Mouse (Mus musculus): Measurements from ENCODE around the gene Gsdmc4.
"Not testable (repeated sequence)": the region's sequence is repeated elsewhere in the genome, so short reads cannot be mapped to it uniquely, and the experiment has no call there.

The Gsdmc4 gene

DNA sequence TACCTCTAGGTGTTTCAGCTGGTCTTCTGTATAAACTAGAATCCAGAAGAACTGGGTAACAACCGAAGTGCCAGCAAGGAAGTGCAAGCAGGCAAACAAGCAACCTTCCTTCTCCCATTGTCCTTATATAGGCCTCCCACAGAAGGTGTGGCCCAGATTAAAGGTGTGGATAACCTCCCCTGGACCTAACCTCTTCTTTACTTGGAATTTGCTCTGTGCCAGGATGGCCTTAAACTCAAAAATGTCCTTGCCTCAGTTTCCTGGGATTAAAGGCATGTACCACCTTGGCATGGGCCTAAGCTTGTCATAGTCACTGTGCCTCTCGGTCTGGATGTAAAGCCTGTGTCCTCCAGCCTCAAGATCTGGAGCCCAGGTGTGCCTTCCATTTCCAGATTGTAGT, at the start of gene Gsdmc4:
Gsdmc4 (minus strand) TSS at position 101 of the 400 bp plus-strand sequence.
- not testable (repeated sequence) for DNase-seq (ENCODE audit: low spot score)

- no peak for DNase-seq (ENCODE audit: low spot score)
Measured at GRCm38 (mm10) chr15:63960542-63960941, 48.4 kb upstream of the Gsdmc4 start.

DNA sequence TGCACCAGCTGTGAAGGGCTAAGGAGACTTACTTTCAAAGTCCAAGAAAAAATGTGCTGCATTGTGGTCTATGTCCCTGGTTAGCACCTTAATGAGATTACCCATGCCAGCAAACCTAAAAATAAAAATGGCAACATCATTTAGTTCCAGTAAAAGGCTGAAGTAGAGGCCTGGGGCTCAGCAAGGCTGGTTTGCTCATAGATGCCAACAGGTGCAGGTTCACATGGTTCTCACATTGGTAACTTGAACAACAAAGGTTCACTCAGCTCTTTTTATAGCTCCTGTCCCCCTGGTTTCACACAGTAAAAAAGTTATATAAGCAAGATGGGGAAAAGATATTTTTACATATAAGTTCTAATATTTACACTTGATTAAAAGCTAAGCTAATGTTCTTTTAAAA, 45.5 kb upstream of the Gsdmc4 start:
- no peak for DNase-seq (ENCODE audit: low spot score)

DNA sequence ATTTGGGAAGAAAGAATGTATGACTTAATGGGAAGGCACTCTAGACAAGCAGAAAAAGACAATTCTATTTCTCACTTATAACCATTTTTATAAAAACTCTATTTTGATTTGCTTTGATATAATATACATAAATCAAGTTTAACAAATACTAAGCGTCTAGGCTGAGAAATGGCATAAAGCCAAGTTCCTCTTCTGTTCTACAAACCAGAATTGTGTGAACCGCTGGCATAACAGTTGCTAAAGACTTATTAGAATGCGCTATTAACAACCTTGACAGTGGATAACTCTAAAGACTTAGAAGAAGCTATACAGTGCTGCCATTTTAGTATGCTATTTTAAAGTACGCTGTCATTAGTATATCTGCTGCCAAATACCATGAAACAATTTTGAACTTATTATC, 41.2 kb upstream of the Gsdmc4 start:
- no peak for DNase-seq (ENCODE audit: low spot score)

DNA sequence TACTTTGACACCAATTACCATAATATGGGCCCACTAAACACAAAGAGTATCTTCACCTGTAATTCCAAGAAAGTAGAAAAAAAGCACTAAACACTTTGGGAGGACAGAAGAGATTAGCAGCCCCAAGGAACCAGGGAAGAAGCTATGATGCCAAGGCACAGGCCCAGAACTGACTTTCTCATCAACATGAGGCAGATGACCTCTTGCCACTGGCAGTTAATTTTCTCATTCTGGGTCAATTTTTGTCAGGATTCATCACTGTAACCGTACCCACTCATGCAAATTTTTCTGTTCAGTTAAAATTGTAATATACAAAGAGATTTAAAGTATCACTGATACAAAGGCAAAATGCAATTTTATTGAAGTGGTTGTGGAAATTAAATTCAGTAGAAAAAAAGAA, 29.1 kb upstream of the Gsdmc4 start:
- DNase-seq (ENCODE audit: low spot score), result no peak

DNA sequence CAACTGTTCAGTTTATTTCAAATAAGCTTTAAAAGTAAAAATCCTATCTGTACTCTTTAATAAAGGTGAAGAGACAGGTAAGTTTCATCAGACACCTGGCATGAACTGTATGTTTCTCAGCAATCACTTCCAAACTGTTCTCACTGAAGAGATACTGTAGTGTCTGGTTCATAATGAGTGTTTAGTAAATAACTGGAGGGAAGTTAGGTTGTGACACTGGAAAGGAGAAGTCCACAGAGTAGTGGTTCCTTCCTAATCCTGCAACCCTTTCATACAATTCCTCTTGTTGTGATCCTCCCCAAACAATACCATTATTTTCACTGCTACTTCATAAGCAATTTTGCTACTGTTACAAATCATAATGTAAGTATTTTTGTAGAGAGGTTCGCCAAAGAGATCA, 20.6 kb upstream of the Gsdmc4 start:
- DNase-seq (ENCODE audit: low spot score), result no peak

GRCm38 (mm10) chr15:63931404-63931803, 19.3 kb upstream of the Gsdmc4 start:
- DNase-seq (ENCODE audit: low spot score), result no peak

DNA sequence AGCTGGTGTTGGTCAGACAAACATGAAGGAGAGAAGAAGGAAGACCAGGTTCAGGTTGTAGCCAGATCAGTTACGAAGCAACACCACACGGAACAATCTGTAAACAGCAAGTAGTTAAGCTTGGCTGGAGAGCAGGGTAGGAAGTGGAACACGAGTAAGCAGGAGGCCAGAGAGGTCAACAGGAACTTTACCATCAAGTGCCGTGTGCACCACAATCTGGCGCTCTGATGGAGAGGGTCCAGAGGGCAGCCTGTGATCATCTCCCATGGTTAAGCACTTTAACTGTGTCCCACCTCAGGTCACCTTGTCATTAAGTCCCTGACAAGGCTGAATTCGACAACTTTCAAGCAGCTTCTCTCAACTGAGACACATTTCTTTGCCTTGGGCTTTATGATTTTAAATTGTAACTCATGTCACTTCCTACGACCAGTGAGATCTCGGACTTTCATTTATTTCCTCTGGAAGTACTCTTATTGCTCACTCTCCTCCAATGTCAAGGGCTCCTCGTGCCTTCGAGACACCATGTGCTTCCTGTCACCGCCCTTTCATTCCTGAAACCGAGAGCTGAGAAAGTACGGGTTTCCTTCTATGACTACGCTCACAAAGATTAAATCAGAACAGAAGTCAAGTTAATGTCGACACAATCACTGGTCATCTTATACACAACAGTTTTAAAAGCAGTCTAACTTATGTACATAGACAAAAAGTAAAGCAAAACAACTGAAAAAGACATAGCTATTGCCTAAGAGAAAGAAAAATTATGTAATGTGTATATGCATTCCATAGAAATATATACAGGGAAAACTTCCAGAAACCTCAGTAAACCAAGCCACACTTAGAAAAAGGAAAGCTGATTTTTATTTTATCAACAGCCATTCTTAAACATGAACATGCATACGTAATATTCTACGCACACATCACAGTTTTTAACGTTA, 18.3 kb upstream of the Gsdmc4 start:
- DNase-seq (ENCODE audit: low spot score), result no peak

GRCm38 (mm10) chr15:63926201-63926600, 14.1 kb upstream of the Gsdmc4 start:
- no peak for DNase-seq (ENCODE audit: low spot score)

- no peak for DNase-seq (ENCODE audit: low spot score)
Measured at GRCm38 (mm10) chr15:63924484-63924883, 12.4 kb upstream of the Gsdmc4 start.

DNA sequence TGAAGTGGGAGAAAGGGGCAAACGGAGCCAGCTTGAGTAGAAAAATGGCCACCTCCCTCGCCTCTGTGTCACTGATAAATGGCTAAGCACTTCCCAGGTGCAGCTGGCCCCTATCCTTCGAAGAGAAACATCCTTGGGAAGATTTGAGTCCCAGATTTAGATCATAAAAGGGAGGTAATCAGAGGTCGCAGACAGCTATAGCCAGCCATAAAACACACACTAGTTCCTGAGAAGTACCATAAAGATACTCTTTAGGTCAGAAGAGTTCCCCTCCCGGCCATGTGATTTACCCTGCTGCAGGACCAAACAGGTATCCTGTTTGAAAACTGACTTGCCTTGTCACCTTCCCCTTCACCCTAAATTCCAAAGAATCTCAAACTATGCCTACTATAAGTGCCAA, 9.5 kb upstream of the Gsdmc4 start:
- not testable (repeated sequence) for DNase-seq (ENCODE audit: low spot score)

DNA sequence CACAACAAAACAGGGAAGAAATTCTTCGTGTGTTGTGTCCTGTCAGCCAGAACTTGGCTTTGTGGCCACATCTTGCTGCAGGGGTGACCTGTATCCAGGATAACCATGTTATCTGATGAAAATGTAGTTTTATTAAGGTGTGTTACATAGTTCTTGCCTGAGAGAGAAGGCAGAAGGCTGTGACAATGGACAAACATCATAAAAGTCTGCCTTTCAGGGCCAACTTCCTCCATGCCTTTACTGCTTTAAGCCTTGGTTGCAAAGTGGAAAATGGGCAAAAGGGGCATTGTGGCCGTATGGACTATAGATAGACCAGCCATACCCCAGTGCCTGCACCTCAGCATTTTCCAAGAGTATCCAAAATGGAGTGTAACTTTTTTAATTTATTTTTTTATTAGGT, 7.6 kb upstream of the Gsdmc4 start:
- DNase-seq (ENCODE audit: low spot score), result not testable (repeated sequence)

- DNase-seq (ENCODE audit: low spot score), result not testable (repeated sequence)
Measured at GRCm38 (mm10) chr15:63916584-63916983, 4.5 kb upstream of the Gsdmc4 start.

DNA sequence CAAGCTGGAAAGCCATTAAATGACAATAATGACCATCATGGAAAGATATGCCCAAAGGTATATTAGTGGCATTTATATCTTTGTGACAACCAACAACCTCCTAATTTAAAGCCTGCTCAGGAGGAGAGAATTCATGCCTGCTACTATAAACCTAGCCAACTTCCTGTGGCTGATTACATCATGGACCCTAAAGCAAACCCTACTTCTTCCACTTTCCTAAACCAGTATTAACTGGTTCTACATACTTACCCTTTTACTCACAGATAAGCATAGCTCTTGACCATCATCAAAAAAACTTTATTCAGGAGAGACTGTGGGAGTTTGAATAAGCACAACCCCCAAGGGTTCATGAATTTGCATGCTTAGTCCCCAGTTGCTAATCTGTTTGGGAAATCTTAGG, 2.2 kb downstream of the Gsdmc4 start:
- not testable (repeated sequence) for DNase-seq (ENCODE audit: low spot score)

DNA sequence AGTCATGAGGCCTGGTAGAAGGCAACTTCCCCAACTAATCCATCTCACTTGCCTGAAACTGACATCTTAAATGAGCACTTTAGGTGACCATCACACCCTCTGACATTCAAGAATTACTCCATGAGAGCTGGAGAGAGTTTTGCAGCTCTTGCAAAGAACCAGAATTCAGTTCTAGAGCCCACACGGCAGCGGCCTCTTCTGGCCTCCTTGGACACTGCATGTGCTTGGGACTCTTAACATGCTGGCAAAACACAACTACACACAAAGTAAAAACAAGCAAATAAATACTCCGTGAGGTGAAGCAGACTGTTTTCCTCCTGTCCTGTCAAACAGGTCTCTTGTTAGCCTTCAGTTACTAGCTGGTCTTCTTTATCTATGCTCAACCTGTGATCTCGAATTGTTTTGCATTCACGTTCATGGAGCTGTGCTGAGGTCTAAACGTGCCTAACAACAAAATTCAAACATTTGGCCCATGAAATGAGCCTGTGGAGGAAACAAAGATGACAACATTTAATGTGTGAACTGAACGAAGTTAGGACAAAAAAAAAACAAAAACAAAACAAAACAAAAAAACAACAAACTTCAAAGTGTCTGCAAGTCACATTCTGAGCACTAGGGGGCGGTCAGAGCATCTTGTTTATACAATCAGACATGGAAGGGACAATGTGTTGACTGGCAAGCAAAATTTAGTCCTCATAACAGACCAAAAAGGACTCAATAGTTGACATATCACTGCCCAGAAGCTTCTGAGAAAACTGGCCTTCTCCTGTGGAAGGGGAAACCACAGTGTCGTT, 16.3 kb downstream of the Gsdmc4 start:
- DNase-seq (ENCODE audit: low spot score), result not testable (repeated sequence)

DNA sequence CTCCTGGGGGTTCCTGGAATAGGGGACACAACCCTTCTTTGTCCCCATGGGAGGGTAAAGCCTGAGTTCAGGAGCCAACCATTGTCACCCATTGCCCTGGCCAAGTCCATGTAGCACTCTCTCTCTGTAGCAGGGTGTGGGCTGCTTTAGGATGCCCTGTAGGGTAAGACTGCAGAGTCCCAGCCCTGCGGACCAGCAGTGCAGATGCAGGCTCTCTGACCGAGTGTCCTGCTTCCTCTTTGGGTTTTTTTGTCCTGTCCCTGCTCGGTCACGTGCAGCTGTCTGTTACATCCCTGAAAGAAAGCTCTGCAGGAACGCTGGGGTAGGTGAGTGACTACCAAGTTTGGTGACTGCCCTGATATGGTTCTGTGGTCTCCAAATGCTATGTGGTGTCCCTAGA, 23.7 kb downstream of the Gsdmc4 start:
- DNase-seq (ENCODE audit: low spot score), result not testable (repeated sequence)

- DNase-seq (ENCODE audit: low spot score), result not testable (repeated sequence)
Measured at GRCm38 (mm10) chr15:63887949-63888348, 24.1 kb downstream of the Gsdmc4 start.

DNA sequence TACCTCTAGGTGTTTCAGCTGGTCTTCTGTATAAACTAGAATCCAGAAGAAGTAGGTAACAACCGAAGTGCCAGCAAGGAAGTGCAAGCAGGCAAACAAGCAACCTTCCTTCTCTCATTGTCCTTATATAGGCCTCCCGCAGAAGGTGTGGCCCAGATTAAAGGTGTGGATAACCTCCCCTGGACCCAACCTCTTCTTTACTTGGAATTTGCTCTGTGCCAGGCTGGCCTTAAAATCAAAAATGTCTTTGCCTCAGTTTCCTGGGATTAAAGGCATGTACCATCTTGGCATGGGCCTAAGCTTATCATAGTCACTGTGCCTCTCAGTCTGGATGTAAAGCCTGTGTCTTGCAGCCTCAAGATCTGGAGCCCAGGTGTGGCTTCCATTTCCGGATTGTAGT, 33.6 kb downstream of the Gsdmc4 start, which contains the start of gene Gsdmc3:
Gsdmc3 (minus strand) TSS at position 101 of the 400 bp plus-strand sequence.
- not testable (repeated sequence) for DNase-seq (ENCODE audit: low spot score)

DNA sequence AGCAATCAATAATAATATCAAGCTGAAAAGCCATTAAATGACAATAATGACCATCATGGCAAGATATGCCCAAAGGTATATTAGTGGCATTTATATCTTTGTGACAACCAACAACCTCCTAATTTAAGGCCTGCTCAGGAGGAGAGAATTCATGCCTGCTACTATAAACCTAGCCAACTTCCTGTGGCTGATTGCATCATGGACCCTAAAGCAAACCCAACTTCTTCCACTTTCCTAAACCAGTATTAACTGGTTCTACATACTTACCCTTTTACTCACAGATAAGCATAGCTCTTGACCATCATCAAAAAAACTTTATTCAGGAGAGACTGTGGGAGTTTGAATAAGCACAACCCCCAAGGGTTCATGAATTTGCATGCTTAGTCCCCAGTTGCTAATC, 35.9 kb downstream of the Gsdmc4 start:
- DNase-seq (ENCODE audit: low spot score), result not testable (repeated sequence)

- DNase-seq (ENCODE audit: low spot score), result not testable (repeated sequence)
Measured at GRCm38 (mm10) chr15:63861965-63862364, 50.1 kb downstream of the Gsdmc4 start.
